2 mouse cellular contexts compared by ENCODE assay signal in the genomic region with DNA sequence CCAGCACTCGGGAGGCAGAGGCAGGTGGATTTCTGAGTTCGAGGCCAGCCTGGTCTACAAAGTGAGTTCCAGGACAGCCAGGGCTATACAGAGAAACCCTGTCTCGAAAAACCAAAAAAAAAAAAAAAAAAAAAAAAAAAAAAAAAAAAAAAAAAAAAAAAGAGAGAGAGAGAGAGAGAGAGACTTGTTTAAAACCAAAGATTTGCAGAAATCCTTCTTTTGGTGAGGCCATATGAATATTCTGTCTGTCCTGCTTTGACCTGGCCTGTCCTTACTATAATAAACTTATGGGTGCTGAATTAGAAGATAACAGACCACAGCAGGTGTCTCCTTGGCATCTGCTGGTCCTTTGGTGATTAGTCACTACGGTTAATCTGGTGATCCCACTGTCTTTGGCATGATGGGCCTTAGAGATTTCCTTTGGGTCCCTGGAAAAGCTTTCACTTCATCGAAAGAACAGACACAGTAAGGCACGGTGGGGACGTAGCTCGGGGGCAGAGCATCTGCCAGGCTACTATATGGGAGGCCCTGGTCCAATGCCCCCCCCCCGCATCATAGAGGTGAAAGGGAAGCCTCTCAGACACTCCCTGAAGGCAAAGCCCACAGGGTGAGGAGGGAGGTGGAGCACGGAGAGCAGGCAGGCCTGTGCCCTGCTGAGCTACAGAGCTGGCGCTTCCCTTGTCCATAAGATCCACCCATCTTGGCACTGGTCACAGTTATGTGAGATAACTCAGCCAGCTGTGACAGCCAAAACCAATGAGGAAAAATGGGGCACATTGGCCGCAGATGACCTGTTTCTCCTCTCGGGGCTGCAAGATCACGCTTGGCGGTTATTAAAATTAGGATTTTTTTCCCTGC.
TF ChIP-seq lines count a peak whose summit lies in the region.

No protein-coding gene starts in this region.

TF ChIP-seq in C2C12, 6 proteins besides CTCF, POLR2A, EP300 and RAD21:
- TF ChIP-seq MYOD1 (IDR thresholded peaks at IDR 0.05; ENCODE audit: control insufficient read depth, insufficient read length, low read depth) (peak; percentile 96), MAX (IDR thresholded peaks at IDR 0.05) (peak; percentile 18), CEBPB (IDR thresholded peaks at IDR 0.05; ENCODE audit: low read depth) (no peak), FOSL1 (IDR thresholded peaks at IDR 0.05; ENCODE audit: insufficient read depth, low read length, poor library complexity, severe bottlenecking) (peak; percentile 18)
TF ChIP-seq in C2C12: peak in this region for 3.

TF ChIP-seq in MEL, 35 proteins besides CTCF, POLR2A, EP300 and RAD21:
- TF ChIP-seq E2F4 (IDR thresholded peaks at IDR 0.05; ENCODE audit: borderline replicate concordance, low read depth, low read length) (no peak), ZC3H11A (IDR thresholded peaks at IDR 0.05; ENCODE audit: low read depth, low read length) (peak; percentile 7; the same call in 1 of the 2 replicates), TAL1 (IDR thresholded peaks at IDR 0.05; ENCODE audit: low read length) (peak; percentile 93), NRF1 (IDR thresholded peaks at IDR 0.05; ENCODE audit: insufficient read depth, low read depth, low read length, poor library complexity, severe bottlenecking) (no peak), HCFC1 (IDR thresholded peaks at IDR 0.05; ENCODE audit: low read depth, low read length) (0 out of 2 replicates have a peak, but pooled peaks have one; percentile 24), ZKSCAN1 (IDR thresholded peaks at IDR 0.05; ENCODE audit: low read depth, low read length) (peak; percentile 43; the same call in 1 of the 2 replicates), SMC3 (IDR thresholded peaks at IDR 0.05; ENCODE audit: low read depth, low read length) (no peak), ETS1 (IDR thresholded peaks at IDR 0.05; ENCODE audit: low read depth, low read length) (peak; percentile 93), ZNF384 (IDR thresholded peaks at IDR 0.05; ENCODE audit: low read depth, low read length) (peak; percentile 96), MEF2A (IDR thresholded peaks at IDR 0.05; ENCODE audit: extremely low read depth, insufficient replicate concordance, low read depth, low read length, poor library complexity, severe bottlenecking) (peak; percentile 69; the same call in 1 of the 2 replicates), BHLHE40 (IDR thresholded peaks at IDR 0.05; ENCODE audit: borderline replicate concordance, low read depth, low read length) (peak; percentile 71; the same call in 1 of the 2 replicates), TBP (IDR thresholded peaks at IDR 0.05; ENCODE audit: low read depth, low read length) (no peak), MYB (IDR thresholded peaks at IDR 0.05; ENCODE audit: low read depth, low read length) (peak; percentile 54; the same call in 1 of the 2 replicates), MAFK (IDR thresholded peaks at IDR 0.05; ENCODE audit: borderline replicate concordance, low read depth, low read length) (peak; percentile 68; the same call in 1 of the 2 replicates), GATA1 (IDR thresholded peaks at IDR 0.05; ENCODE audit: low read depth, low read length) (peak; percentile 92), RCOR1 (IDR thresholded peaks at IDR 0.05; ENCODE audit: low read depth, low read length) (peak; percentile 89), MAX (IDR thresholded peaks at IDR 0.05; ENCODE audit: low read length) (peak; percentile 27; the same call in 1 of the 2 replicates), MAZ (IDR thresholded peaks at IDR 0.05; ENCODE audit: low read depth, low read length) (peak; percentile 74), TCF12 (IDR thresholded peaks at IDR 0.05; ENCODE audit: low read depth, low read length) (peak; percentile 97), SIN3A (IDR thresholded peaks at IDR 0.05; ENCODE audit: low read length) (peak; percentile 51; the same call in 1 of the 2 replicates)
